Mouse (Mus musculus): ENCODE data around the gene Tacc2.

The Tacc2 gene

DNA sequence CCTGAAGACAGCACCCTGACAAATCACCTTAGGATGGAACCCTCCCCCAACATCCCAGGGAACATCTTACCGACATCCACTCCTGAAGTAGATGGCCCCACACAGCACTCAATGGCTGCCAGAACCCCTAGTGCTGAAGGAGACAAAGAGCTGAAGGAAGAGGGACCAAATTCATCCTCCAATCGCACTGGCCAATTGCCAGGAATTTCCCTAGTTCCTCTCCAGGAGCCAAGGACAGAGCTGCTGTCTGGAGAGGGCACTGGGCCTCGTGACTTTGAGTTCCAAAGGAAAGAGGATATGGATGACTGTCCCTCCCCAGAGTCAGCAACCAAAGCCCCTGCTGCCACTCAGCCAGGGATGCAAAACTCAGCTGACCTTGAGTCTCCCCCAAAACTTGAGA, 44.7 kb downstream of the Tacc2 start:
- DNase-seq = peak; percentile 48

- no peak for DNase-seq
Observed at GRCm38 (mm10) chr7:130622359-130622758, 45.1 kb downstream of the Tacc2 start.

DNA sequence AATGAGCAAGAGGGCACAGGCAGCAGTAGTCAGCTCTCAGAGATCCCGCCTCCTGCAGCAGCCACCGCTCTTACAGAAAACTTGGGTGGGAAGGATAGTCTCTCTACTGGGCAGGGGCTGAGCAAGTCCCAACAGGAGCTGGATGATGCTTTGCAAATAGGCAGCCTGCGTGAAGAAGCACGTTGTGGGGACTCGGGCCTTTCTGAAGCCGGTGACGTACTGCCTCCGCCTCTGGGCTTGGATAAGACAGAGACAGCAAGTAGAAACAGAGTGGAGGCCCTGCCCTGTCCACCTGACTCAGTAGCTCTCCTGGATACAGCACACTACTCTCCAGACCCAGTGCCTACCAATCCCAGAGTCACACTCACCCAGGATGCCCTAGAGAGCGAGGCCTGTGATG, 47.1 kb downstream of the Tacc2 start:
- DNase-seq = no peak

- DNase-seq = no peak
Observed at GRCm38 (mm10) chr7:130625361-130625760, 48.1 kb downstream of the Tacc2 start.

GRCm38 (mm10) chr7:130628601-130629000, 51.4 kb downstream of the Tacc2 start:
- DNase-seq = no peak

DNA sequence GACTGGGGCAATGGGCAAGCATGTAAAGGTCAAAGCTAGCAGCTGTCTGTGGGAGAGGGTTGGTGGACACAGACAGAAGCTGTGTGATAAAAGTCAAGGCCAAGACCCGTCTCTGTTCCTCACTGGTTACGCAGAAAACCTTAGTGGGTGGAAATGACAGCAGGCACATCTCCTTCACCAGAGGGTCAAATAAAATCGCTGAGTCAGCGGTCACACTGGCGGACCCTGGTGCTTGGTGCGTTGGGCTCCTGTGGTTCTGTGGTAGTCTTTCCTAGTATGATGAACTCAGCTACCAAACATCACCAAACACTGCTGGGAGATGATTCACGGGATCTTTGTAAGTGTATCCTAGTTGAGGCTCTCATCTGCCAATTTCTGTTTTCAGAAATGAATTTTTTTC, 52.8 kb downstream of the Tacc2 start:
- DNase-seq = no peak

GRCm38 (mm10) chr7:130630956-130631355, 53.7 kb downstream of the Tacc2 start:
- DNase-seq = no peak

- DNase-seq = peak; percentile 81
Observed at GRCm38 (mm10) chr7:130631553-130632378, 54.5 kb downstream of the Tacc2 start.

DNA sequence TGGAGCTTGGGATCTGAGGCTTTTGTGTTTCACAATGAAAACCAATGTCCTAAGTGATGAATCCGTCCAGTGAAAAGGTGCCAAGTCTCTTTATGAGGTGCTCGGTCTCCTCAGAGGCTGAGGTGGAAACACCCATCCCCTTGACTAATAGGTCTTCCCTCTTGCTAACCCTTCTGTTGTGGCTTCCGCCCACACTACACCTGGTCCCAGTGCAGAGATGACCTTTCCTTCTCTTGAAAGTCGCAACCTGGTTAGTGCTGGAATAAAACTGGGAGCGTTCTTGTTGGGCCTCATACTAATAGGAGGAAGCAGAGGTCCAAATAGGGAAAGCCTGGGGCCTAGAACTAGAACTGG, 55.1 kb downstream of the Tacc2 start:
- DNase-seq = no peak

DNA sequence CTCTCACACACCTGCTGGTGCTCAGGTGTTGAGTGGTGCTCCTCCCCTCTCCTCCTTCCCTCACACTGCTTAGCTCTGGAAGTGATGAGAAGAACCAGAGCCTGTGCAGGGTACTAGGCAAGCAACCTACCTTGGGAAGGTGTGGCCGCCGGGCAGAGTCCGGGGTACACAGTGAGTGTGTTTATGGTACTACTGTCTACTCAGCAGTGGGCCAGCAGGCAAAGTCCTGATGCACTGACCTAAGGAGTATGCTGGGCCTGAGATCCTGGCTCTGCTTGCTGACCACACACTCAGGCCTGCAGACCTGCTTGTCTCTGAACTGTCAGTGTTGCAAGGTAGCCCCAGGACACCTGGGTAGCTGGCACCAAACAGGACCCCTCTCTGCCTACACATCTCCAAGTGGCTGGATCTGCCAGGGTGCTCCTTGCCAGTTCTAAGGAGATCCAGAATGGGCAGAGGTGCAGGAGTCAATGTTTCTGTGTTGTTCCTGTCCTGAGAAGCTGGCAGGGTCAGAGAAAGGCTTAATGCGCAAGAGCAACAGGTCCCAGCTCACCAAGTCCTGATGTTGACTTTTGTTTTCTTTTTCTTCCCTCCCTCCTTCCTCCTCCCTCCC, 57.1 kb downstream of the Tacc2 start:
- DNase-seq = peak; percentile 84

GRCm38 (mm10) chr7:130635212-130635611, 58.0 kb downstream of the Tacc2 start:
- DNase-seq = no peak

DNA sequence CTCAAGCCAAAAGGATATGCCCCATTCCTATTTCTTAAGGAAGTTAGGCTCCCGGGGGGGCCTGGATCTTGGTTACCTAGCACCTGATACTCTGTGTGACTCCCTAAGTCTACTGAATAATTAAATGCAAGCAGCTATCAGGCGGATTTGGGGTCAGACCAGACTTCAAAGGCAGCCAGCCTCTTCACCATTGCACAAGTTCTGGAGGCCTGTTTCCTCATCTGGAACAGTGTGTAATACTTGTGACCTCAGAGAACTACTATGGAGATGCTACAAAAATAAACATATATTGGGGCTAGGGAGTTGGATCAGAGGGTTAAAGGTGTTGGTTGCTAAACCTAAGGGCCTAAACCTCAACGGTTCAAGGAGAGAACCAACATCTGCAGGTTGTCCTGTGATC, 59.0 kb downstream of the Tacc2 start:
- DNase-seq = no peak

DNA sequence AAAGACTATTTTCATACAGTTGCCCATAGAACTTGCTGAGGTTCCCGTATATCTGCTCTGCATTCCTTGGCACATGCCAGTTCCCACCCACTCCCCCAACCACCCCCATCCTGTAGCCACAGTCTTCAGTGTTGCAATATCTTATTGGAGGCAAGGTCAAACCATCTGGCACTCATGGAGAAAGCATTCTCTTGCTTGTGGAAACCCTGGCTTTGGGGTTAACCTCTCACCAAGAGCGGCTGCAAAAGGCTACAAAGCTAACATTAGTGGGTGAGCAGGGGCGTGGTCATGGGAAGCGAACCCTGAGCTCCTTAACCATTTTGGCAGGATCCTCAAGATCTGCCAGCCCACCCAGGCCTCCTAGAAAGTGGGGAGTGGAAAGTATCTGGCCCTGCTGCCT, 59.7 kb downstream of the Tacc2 start:
- no peak for DNase-seq

- no peak for DNase-seq
Observed at GRCm38 (mm10) chr7:130637811-130638210, 60.6 kb downstream of the Tacc2 start.

DNA sequence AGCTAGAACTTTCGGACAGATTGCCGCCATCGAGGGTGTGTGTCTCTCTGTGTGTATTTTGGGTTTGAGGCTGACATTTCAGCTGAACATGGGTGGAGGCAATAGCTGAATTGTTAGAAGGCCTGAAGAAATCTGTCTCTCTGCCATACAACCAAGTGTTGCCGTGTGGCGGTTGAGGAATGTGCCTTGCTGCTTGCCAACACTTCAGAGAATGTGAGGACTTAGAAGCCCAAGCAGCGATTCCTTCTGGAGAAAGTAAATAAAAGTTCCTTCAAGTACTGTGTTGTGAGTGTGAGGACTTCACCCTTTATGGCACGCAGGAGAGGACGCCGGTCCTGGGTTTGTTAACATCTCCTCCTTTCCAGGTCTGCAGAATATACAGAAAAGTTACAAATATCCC, 63.4 kb downstream of the Tacc2 start:
- no peak for DNase-seq

DNA sequence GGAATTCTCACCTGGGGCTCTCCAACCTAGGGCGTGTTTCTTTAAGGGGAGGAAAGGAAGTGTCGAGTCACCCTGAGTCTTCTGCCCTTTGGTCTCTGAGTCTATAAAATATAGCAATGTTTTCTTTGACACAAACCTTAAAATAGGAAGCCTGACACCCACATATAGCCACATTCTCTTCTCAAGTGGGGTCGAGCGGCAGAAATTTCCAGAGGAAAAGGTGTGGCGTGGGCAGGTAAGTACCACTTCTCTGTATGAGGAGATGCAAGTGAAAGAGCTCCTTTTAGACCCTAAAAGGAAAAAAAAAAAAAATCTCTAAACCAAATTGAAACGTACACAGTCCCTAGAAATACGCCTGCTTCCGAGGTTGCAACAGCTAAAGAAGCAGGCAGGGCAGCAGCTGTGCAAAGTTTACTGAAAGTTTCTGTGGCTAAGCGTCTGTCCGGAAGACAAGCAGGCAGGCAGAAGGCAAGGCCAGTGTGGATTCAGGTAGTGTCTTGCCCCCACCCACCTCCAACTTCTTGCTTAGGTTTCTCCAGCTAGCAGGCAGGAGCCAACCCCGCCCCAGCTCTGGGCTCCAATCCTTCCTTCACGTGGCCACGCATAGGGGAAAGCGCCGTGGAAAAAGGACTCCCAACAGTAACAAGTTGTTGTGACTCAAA, 68.2 kb downstream of the Tacc2 start:
- peak; percentile 80 for DNase-seq

DNA sequence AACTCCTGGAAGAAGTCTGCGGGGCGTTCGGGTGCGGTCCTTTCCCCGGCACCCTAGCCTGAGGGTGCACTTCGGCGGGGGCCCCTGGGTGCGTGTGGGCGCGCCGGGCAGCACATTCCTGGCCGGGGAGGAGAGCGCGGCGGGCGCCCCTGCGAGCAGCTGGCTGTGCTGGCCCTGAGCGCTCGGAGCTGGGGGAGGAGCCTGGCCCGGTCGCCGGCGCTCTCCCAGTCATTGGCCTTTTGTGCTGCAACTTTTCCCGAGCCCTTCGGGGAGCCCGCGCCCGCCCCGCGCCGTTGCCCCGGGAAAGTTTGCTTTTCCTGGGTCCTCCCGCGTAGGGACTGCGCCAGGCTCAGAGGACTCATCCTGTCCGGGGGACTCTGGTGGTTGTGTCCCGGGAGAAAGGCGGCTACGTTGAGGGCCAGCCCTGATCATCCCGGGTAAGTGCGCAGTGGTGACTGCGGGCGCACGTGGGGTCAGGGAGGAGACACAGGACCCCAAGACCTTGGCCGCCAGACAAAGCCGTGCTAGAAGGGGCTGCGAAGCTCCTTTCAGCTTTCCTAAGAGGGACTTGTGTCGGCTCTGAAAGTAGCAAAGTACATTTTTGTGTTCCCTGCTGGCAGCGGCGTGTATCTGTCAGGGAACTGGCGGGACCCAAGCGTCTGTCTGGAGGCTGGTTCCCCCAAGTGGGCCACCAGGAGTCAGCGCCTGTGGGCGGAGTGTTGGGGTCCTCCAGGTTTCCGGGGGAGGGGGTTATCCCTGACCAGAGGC, 68.9 kb downstream of the Tacc2 start:
- peak; percentile 87 for DNase-seq

DNA sequence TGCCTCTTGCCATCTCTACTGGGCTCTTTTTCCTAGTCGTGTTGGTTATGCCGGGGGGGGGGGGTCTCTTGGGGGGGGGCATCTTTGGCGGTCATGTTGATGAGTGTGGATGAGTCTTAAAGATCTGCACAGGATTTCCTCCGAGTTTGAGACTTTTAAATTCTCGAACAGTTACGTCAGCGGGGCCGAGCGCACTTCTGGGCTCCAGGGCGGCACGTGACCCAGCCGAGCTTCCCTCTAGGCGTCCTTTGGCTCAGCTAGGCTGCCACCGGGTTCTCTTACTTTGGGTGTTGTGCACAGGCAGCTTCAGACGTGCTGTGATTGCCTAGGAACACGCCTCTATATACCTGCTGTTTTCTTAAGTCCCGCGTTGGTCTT, 69.5 kb downstream of the Tacc2 start:
- peak; percentile 91 for DNase-seq

GRCm38 (mm10) chr7:130648061-130648460, 70.8 kb downstream of the Tacc2 start:
- DNase-seq = no peak

DNA sequence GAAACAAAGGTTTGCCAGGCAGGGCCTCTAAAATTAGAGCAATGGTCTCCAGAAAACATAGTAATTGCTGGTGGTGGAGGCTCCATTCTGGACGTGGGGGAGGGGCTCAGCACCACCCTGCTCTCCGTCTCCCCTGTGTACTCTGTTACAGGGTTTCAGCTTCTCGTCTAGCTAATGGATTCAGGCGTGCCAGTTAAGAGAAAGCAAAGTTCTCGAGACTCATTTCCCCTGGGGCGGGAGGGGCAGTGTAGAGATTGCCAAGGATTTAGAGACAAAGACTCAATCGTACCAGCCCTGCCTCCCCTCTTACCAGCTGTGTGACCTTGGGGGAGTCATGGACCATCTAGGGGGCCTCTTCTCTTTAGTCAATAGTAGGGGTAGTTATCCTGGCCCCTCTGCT, 72.0 kb downstream of the Tacc2 start:
- DNase-seq = peak; percentile 81

- DNase-seq = no peak
Observed at GRCm38 (mm10) chr7:130650621-130651020, 73.4 kb downstream of the Tacc2 start.

- DNase-seq = peak; percentile 84
Observed at GRCm38 (mm10) chr7:130653036-130653555, 75.9 kb downstream of the Tacc2 start.

- DNase-seq = peak; percentile 76
Observed at GRCm38 (mm10) chr7:130654562-130654961, 77.3 kb downstream of the Tacc2 start.
